In genomic region chr11:119083724-119084445, GRCm38 (mm10) we compare ENCODE assay signal across 8 mouse cellular contexts. TPM values are rescaled to one million over a fixed set of nuclear protein-coding genes. Genes with fewer than 3 reads are reported as not detected.
DNase-seq lines count a peak whose midpoint lies in the region; ATAC-seq lines count a peak whose summit lies in the region.

No protein-coding gene starts in this region.

- H3K27ac ChIP-seq in embryonic facial prominence, embryonic 11.5 days (replicated peaks; ENCODE audit: low read depth, low read length): no peak overlapping the region

- peaks cover 69% of the 10 kb centered on the region for H3K27me3 ChIP-seq in embryonic facial prominence, embryonic 11.5 days (ENCODE audit: control insufficient read depth, insufficient read depth, low read length)

- peak overlapping the region; percentile 9; the same call in 1 of the 2 replicates for H3K9ac ChIP-seq in embryonic facial prominence, embryonic 11.5 days (replicated peaks; ENCODE audit: low read length)

- no peak for ATAC-seq in embryonic facial prominence, embryonic 11.5 days (replicated peaks; ENCODE audit: insufficient number of reproducible peaks, low FRiP score, low TSS enrichment, low read depth)
- ATAC-seq in hematopoietic stem cell, adult 5-6 weeks (replicated peaks in 1 of 2; ENCODE audit: insufficient read depth in 1 of 2, low FRiP score in 2 of 2, low TSS enrichment in 1 of 2, low read depth in 1 of 2, poor library complexity in 2 of 2, severe bottlenecking in 2 of 2): peak; percentile 12; a peak in 2 of 4 replicates
- no peak for ATAC-seq in frontal cortex, adult (ENCODE audit: low TSS enrichment)

- peaks cover 51% of the 10 kb centered on the region for H3K4me1 ChIP-seq in embryonic facial prominence, embryonic 11.5 days (ENCODE audit: control insufficient read depth, insufficient read depth, low read length)

- no peaks in the 10 kb centered on the region; the same call in 1 of the 2 replicates for H3K36me3 ChIP-seq in embryonic facial prominence, embryonic 11.5 days (replicated peaks; ENCODE audit: control insufficient read depth, insufficient read depth, low read depth, low read length)

- no peaks in the 10 kb centered on the region for H3K9me3 ChIP-seq in embryonic facial prominence, embryonic 11.5 days (replicated peaks; ENCODE audit: control insufficient read depth, low read length)

- WGBS in embryonic facial prominence, embryonic 11.5 days: 2% methylated on average over 28 of the region's 28 CpGs

- H3K4me2 ChIP-seq in embryonic facial prominence, embryonic 11.5 days (ENCODE audit: low read depth, low read length): peak overlapping the region; percentile 73

- DNase-seq in CD8-positive naive resting alpha-beta T cell, adult 2 months (ENCODE audit: low read depth in 2 of 2, low spot score in 2 of 2): peak; percentile 48 to 65
- peak; percentile 82 to 95 for DNase-seq in adrenal gland, adult (ENCODE audit: inconsistent age in 2 of 2, low spot score in 1 of 2)
- DNase-seq in embryonic facial prominence, embryonic 11.5 days (ENCODE audit: low spot score): no peak
- DNase-seq in layer of hippocampus, adult 18-20 months (ENCODE audit: low spot score in 2 of 2): peak; percentile 19 to 40
- DNase-seq in lung, postnatal 14 days: peak; percentile 73
- DNase-seq in spleen, adult 12 weeks (ENCODE audit: low spot score): peak; percentile 31

- H3K4me3 ChIP-seq in embryonic facial prominence, embryonic 11.5 days (ENCODE audit: low read depth, low read length): peak overlapping the region; percentile 84

RNA-seq across cellular contexts. Expression of gene Cbx4, which starts 2.1 kb away (rescaled TPM):
- 4.4 and 4.8 TPM in 2 replicates for polyA plus RNA-seq in embryonic facial prominence, embryonic 11.5 days (2014; fragmentation: Nextera tagmentation; extraction: Ambion mirVana)
- 15.7 and 19.7 TPM in 2 replicates for total RNA-seq in hematopoietic stem cell, adult 5-6 weeks (2017)
- 10 to 100 TPM; 44.7 to 49.1 TPM for total RNA-seq in layer of hippocampus, adult 18-20 months (2021)

RNA-seq across cellular contexts. Expression of gene Cbx8, which starts 43.1 kb away (rescaled TPM):
- 10.3 and 12.2 TPM in 2 replicates for polyA plus RNA-seq in embryonic facial prominence, embryonic 11.5 days (2014; fragmentation: Nextera tagmentation; extraction: Ambion mirVana)
- 2.9 and 3.0 TPM in 2 replicates for total RNA-seq in hematopoietic stem cell, adult 5-6 weeks (2017)
- 10 to 100 TPM in 1 of 2 experiments, 1 to 10 TPM in 1; 8.7 to 10.9 TPM for total RNA-seq in layer of hippocampus, adult 18-20 months (2021)

Comparison
In these comparisons a context has a peak if more than half of its experiments do, and no peak if none do; other contexts are left out.
1. ATAC-seq: peak in hematopoietic stem cell, adult 5-6 weeks (2 of 2); none in embryonic facial prominence, embryonic 11.5 days (single experiment) and frontal cortex, adult (single experiment).